Mouse (Mus musculus): ENCODE data around the gene Retnlb. TPM values are rescaled to one million over a fixed set of nuclear protein-coding genes. Genes with fewer than 3 reads are reported as not detected.
"Not testable (repeated sequence)": the region's sequence is repeated elsewhere in the genome, so short reads cannot be mapped to it uniquely, and the experiment has no call there.

Retnlb gene
- polyA plus RNA-seq, 1 experiment from 2014 or later = not detected

DNA sequence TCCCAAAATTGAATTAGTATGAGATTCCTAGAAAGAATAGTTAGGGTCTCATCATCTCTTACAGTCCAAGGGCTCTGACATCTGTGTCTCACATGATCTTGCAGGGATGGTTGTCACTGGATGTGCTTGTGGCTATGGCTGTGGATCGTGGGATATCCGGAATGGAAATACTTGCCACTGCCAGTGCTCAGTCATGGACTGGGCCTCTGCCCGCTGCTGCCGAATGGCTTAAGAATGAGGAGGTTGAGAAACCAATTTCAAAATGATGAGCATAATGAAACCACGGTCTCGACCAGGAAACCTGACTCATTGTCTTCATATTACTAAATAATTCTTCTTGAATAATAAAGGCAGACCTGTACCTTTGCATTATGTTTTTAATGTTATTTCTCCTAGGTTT lies 1.9 kb downstream of the Retnlb start:
- H3K27me3 ChIP-seq (replicated peaks; ENCODE audit: low read depth, poor library complexity, severe bottlenecking) = no peaks in the 10 kb centered on the region
- WGBS = 92% methylated on average over 6 of the region's 6 CpGs
- DNase-seq (ENCODE audit: low spot score) = no peak
- no peaks in the 10 kb centered on the region for H3K9me3 ChIP-seq
- no peak overlapping the region for H3K27ac ChIP-seq (replicated peaks)
- H3K4me1 ChIP-seq = no peaks in the 10 kb centered on the region
- H3K4me3 ChIP-seq = no peak overlapping the region
- H3K36me3 ChIP-seq (replicated peaks) = no peaks in the 10 kb centered on the region

DNA sequence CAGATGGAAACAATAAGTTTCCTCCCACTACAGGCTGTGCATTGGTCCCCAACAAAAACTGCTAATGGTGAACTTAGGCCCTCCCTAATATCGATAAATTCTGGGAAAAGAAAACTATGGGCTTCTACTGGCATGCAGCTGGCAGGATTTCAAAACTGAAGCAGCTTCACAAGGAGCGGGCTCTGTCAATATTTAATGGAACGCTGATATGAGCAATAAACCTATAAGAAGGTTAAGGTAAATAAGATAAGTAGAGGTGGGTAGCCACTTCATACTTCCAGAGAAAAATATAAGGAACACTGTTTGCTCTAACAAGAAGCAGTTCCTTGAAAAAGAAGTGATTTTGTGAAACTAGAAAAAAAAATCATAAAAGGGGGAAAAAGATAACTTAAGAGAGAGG lies 9.8 kb downstream of the Retnlb start:
- Histone ChIP-seq H3K4me3 (no peak overlapping the region), H3K27ac (replicated peaks) (no peak overlapping the region), H3K9me3 (no peaks in the 10 kb centered on the region), H3K4me1 (no peaks in the 10 kb centered on the region), H3K27me3 (replicated peaks; ENCODE audit: low read depth, poor library complexity, severe bottlenecking) (no peaks in the 10 kb centered on the region), H3K36me3 (replicated peaks) (no peaks in the 10 kb centered on the region)
- WGBS = 93% methylated on average over 3 of the region's 3 CpGs
- DNase-seq (ENCODE audit: low spot score) = no peak

DNA sequence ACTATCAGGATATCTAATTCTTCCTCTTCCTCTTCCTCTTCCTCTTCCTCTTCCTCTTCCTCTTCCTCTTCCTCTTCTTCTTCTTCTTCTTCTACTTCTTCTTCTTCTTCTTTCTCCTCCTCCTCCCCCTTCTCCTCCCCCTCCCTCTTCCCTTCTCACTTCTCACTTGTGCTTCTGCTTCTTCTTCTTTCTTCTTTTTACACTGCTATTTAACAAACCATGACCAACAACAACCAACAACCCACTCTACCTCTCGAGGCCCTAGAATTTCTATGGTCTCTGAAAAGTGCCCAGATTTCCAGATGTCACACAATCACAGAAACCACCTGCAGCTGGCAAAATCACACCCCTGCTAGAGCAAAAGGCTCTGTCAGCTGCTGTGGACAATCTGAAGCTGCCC lies 11.0 kb downstream of the Retnlb start:
- no peaks in the 10 kb centered on the region for H3K27me3 ChIP-seq (replicated peaks; ENCODE audit: low read depth, poor library complexity, severe bottlenecking)
- no peaks in the 10 kb centered on the region for H3K9me3 ChIP-seq
- no peak overlapping the region for H3K27ac ChIP-seq (replicated peaks)
- H3K4me3 ChIP-seq = no peak overlapping the region
- no peaks in the 10 kb centered on the region for H3K4me1 ChIP-seq
- no peak for DNase-seq (ENCODE audit: low spot score)
- H3K36me3 ChIP-seq (replicated peaks) = no peaks in the 10 kb centered on the region
- 69% methylated on average over 1 of the region's 1 CpGs for WGBS

DNA sequence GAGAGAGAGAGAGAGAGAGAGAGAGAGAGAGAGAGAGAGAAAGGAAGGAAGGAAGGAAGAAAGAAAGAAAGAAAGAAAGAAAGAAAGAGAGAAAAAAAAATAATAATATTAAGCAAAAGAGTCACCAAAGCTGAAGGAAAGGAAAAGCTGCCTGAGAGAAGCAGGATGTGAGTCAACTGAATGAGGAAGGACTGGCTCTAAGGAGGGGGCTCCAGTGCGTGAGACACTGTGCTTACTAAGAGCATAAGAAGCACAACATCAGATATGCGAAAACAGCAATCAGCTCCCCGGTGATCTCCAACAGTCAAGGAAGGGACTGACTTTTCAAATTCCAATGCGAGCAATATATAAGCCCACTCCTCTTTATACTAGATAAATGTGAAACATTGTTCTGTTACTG lies 12.4 kb downstream of the Retnlb start:
- no peak for DNase-seq (ENCODE audit: low spot score)
- Histone ChIP-seq H3K4me3 (no peak overlapping the region), H3K4me1 (no peaks in the 10 kb centered on the region), H3K9me3 (no peaks in the 10 kb centered on the region), H3K36me3 (replicated peaks) (no peaks in the 10 kb centered on the region), H3K27me3 (replicated peaks; ENCODE audit: low read depth, poor library complexity, severe bottlenecking) (no peaks in the 10 kb centered on the region), H3K27ac (replicated peaks) (no peak overlapping the region)
- WGBS = 89% methylated on average over 4 of the region's 4 CpGs

DNA sequence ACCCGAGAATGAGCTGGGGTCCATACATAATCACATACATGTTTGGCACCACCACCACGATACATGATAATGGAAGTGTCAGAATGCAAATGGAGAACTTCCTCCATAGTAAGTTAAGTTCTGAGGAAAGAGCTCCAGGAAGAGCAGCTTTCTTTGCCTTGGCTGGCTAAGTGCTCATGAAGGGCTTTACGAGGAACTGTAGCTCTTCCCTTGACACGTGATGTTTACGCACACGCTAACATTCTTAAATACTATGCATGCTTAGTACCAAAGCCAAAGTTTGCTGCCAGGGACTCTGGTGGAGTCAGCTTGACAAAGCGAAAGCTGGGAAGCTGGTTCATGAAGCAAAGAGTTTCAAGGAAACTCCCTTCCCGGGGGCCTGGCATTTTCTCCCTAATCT lies 15.4 kb downstream of the Retnlb start:
- no peaks in the 10 kb centered on the region for H3K27me3 ChIP-seq (replicated peaks; ENCODE audit: low read depth, poor library complexity, severe bottlenecking)
- H3K4me1 ChIP-seq = no peaks in the 10 kb centered on the region
- no peaks in the 10 kb centered on the region for H3K36me3 ChIP-seq (replicated peaks)
- no peak overlapping the region for H3K27ac ChIP-seq (replicated peaks)
- no peak for DNase-seq (ENCODE audit: low spot score)
- 84% methylated on average over 8 of the region's 8 CpGs for WGBS
- H3K9me3 ChIP-seq = no peaks in the 10 kb centered on the region
- H3K4me3 ChIP-seq = no peak overlapping the region

DNA sequence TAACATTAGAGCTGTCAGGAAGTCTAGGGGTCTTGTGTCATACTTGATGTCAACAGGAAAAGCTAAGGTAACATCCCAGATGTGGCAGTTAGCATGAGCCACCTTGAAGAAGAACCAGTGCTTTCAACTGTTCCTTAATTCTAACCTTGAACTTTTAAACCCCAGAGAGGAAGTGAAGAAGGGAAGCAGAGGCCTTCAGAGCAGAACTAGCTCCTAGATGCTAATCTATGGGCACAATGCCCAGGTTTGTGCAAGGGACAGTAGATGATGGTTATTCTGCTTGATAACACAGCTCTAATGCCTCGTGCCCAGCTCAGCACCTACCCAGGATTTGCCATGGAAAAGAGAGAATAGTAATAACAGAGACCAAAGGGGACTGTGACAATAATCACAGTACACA lies 17.0 kb downstream of the Retnlb start:
- WGBS = 67% methylated on average over 1 of the region's 1 CpGs
- not testable (repeated sequence) for H3K27ac ChIP-seq (replicated peaks); H3K27me3 ChIP-seq (replicated peaks; ENCODE audit: low read depth, poor library complexity, severe bottlenecking); H3K36me3 ChIP-seq (replicated peaks); H3K4me1 ChIP-seq; H3K4me3 ChIP-seq; H3K9me3 ChIP-seq; DNase-seq (ENCODE audit: low spot score)

DNA sequence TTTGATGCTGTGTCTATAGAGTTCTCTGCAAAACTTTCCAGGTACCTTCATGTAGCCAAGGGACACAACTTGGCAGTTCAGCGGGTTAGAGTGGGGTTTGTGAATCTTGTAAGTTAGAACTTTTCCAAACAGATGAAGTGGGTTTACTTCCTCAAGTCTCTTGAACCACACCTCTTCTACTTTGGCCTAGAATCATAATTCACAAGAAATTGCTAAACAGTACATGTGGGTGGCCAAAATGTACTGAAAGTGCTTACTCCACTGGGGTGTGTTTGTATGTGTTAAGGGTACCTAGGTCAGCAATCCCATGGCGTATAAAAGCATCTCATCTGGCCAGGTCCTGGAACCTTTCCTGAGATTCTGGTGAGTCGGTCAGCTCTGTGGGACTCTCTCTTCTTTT lies 25.6 kb downstream of the Retnlb start, which contains the start of gene Retnla:
Gene Retnla (plus strand): TSS at position 286 of the 400 bp plus-strand sequence.
- H3K4me3 ChIP-seq = no peak within 1 kb of the TSS
- H3K36me3 ChIP-seq (replicated peaks) = no peaks in the 10 kb centered on the region
- WGBS = 78% methylated on average over 3 of the region's 3 CpGs
- H3K27me3 ChIP-seq (replicated peaks; ENCODE audit: low read depth, poor library complexity, severe bottlenecking) = no peaks in the 10 kb centered on the region
- H3K9me3 ChIP-seq = no peaks in the 10 kb centered on the region
- H3K4me1 ChIP-seq = no peaks in the 10 kb centered on the region
- DNase-seq (ENCODE audit: low spot score) = no peak
- H3K27ac ChIP-seq (replicated peaks) = no peak within 1 kb of the TSS

DNA sequence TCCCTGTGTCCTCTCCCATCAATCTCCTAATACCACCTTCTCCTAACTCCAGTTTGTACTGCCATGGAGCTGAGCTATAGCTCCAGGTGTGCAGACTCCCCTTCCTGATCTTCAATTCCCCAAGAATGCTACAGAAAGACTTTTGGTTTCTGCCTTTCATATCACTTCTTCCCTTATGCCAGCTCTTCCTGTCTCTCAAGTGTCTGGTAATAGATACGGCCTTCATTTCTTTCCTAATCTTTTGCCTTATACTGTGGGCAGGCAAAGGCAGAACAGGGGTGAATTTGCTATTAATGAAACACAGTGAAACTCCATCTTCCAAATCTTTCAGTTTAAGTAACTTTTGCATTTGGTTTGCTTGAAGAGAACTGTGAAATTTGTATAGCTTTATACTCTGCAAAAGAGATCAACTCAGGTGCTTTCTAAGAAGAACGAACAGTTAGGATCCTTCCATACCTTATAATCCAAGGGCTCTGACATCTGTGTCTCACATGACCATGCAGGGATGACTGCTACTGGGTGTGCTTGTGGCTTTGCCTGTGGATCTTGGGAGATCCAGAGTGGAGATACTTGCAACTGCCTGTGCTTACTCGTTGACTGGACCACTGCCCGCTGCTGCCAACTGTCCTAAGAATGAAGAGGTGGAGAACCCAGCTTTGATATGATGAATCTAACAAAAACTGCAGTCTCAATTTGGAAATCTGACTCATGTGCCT lies 27.2 kb downstream of the Retnlb start:
- Histone ChIP-seq H3K27me3 (replicated peaks; ENCODE audit: low read depth, poor library complexity, severe bottlenecking) (no peaks in the 10 kb centered on the region), H3K27ac (replicated peaks) (no peak overlapping the region), H3K9me3 (no peaks in the 10 kb centered on the region), H3K4me3 (no peak overlapping the region), H3K36me3 (replicated peaks) (no peaks in the 10 kb centered on the region), H3K4me1 (no peaks in the 10 kb centered on the region)
- WGBS = 91% methylated on average over 4 of the region's 4 CpGs
- no peak for DNase-seq (ENCODE audit: low spot score)

DNA sequence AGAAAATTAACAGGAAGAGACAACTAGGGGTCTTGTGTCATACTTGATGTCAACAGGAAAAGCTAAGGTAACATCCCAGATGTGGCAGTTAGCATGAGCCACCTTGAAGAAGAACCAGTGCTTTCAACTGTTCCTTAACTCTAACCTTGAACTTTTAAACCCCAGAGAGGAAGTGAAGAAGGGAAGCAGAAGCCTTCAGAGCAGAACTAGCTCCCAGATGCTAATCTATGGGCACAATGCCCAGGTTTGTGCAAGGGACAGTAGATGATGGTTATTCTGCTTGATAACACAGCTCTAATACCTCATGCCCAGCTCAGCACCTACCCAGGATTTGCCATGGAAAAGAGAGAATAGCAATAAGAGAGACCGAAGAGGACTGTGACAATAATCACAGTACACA lies 48.3 kb downstream of the Retnlb start:
- not testable (repeated sequence) for H3K27ac ChIP-seq (replicated peaks); H3K4me1 ChIP-seq; DNase-seq (ENCODE audit: low spot score); H3K36me3 ChIP-seq (replicated peaks); H3K27me3 ChIP-seq (replicated peaks; ENCODE audit: low read depth, poor library complexity, severe bottlenecking); H3K4me3 ChIP-seq; H3K9me3 ChIP-seq
- 93% methylated on average over 1 of the region's 1 CpGs for WGBS

DNA sequence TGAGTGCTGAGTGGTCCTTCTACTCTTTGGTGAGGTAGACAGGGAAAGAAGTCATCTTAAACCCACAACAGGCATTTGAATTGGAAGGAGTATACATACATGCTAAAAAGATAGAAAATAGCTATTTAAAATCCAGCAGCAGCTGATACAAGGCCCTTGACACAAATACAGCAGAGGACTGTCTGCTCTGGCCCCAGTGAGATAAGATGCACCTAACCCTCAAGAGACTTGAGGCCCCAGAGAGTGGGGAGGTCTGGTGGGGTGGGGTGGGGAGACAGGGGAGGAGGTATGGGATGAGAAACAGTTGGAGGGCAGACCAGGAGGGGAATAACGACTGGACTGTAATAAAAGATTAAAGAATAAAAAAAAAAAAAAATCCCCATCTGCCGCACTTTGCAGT lies 51.0 kb downstream of the Retnlb start:
- Histone ChIP-seq H3K27ac (replicated peaks) (no peak overlapping the region), H3K36me3 (replicated peaks) (no peaks in the 10 kb centered on the region), H3K4me1 (no peaks in the 10 kb centered on the region), H3K4me3 (no peak overlapping the region), H3K9me3 (no peaks in the 10 kb centered on the region), H3K27me3 (replicated peaks; ENCODE audit: low read depth, poor library complexity, severe bottlenecking) (no peaks in the 10 kb centered on the region)
- DNase-seq (ENCODE audit: low spot score) = no peak
- 83% methylated on average over 2 of the region's 2 CpGs for WGBS

Other genes with a start within 250 kb of the Retnlb start
- gene Trat1, start 44.8 kb upstream of the Retnlb start, polyA plus RNA-seq (2016; fragmentation: Nextera tagmentation; extraction: Ambion mirVana) = not detected in 2 replicates
- gene Retnla, start 25.7 kb downstream of the Retnlb start, polyA plus RNA-seq (2016; fragmentation: Nextera tagmentation; extraction: Ambion mirVana) = not detected in 2 replicates
- not detected in 2 replicates for gene Retnlg, start 55.8 kb downstream of the Retnlb start, polyA plus RNA-seq (2016; fragmentation: Nextera tagmentation; extraction: Ambion mirVana)
- gene Dzip3, start 177.3 kb downstream of the Retnlb start, polyA plus RNA-seq (2016; fragmentation: Nextera tagmentation; extraction: Ambion mirVana) = 30.8 and 35.6 TPM in 2 replicates
- gene Cip2a, start 177.3 kb downstream of the Retnlb start, polyA plus RNA-seq (2016; fragmentation: Nextera tagmentation; extraction: Ambion mirVana) = 46.1 and 46.8 TPM in 2 replicates
- 0.04 and 0.05 TPM in 2 replicates for gene Myh15, start 240.6 kb downstream of the Retnlb start, polyA plus RNA-seq (2016; fragmentation: Nextera tagmentation; extraction: Ambion mirVana)

Data from embryonic facial prominence, embryonic 10.5 days (tissue).